Mouse (Mus musculus) lung, postnatal 14 days (tissue): Measurements from ENCODE around the gene Cisd1.

Experiments used
- DNase-seq: peaks from one replicate; pipeline ENCODE4 v3.0.0; 2021

Gene Cisd1

DNA sequence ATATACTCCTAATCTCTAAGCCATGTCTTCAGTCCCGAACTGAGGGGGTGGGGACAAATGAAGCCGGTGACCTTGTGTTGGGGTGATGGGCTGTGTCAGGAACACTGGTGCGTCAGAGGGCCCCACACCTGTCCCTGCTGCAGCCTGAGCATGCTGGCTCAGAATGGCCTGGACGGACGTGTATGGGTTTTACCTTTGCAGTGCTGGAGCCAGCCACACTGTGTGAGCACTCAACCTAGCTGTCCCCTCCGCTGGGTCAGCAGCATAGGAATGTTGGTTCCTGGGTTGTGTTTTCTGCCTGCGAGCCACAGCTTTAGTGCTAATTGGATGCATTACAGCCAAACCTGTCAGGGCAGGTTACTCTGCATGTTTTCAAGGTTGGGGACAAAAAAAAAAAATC lies 18.6 kb downstream of the Cisd1 start:
- DNase-seq = no peak

DNA sequence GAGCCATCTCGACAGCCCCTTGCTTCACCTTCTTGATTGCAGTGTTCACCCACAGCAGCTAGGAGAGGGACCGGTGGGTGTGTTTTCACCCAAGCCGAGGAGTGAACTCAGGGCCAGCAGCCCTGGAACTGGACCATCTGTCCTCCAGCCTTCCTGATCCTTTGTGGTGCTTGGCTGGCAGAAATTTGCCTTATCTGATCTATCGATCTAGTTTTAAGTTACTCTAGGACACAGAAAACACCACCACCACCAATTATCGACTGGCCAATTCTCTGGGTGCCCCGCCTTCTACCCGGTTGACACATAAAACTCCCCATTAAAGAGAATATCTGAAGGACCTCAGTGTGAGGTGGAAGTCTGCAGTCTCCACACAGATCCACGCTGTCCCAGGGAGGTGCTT lies 21.1 kb downstream of the Cisd1 start:
- DNase-seq = no peak

DNA sequence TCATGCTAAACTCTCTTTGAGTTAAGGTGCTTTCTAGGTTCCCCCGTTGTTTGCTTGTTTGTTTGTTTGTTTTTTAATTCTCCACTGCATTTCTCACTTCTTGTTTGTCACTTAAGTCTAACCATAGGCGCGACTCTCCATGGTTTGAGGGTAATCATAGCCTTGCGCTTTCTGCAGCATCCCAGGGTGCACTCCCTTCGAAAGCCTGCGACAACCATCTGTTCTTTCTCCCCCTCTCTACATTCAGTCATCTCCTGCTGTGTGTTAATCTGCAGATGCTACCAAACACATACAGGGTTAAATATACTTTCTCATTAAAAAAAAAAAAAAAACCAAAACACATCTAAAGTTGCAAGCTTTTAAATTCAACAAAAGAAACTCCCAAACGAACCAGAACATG lies 28.3 kb downstream of the Cisd1 start:
- DNase-seq = no peak

DNA sequence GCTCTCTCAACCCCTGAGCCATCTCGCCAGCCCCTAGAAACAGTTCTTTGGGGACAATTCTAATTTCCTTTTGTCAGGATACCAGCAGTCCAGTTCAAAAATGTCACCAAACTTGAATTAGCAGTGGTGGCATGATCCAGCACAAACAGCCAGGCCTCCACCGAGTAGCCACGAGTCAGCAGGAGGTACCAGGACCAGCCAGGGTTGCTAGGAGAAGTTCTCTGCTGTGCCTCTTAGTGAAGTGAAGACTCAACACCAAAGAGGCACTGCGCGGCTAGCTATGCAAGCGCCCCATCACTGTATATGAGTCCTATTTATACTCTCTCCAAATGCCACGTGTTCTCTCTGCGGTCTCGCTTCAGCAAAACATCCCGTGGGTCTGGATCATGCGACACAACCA lies 28.7 kb downstream of the Cisd1 start:
- no peak for DNase-seq

DNA sequence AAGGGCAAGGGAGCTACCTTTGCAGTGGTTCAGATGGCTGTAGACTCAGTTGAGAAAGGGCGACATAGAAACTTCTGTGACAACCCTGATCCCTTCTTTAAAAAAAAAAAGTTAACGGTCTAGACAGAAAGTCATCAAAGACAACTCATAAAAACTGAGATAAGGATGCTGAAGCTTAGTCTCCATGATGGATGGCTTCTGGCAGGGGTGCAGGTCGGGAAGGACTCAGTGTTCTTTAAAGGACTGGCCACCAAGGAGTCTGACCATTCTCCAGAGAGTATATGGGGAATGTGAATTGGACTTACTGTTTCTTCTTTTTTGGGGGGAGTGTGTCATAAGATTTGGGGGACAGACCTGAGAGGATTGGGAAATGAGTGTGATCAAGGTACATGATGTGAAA lies 30.2 kb downstream of the Cisd1 start:
- DNase-seq = no peak

DNA sequence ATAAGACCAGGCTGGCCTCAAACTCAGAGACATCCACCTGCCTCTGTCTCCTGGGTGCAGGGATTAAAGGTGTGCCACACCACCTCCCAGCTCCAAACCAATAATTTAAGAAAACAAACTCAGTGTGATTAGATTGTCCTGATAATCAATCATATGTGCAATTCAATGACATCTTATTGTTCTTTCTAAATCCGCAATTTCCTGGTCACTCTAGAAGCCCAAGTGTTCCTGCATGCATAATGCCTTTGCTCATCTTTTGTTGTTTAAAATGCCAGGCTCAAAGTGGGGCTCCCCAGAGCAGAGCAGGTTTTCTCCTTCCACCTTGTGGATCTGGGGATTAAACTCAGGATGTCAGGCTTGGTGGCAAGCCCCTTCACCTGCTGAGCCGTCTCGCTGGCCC lies 34.5 kb downstream of the Cisd1 start:
- DNase-seq = no peak

DNA sequence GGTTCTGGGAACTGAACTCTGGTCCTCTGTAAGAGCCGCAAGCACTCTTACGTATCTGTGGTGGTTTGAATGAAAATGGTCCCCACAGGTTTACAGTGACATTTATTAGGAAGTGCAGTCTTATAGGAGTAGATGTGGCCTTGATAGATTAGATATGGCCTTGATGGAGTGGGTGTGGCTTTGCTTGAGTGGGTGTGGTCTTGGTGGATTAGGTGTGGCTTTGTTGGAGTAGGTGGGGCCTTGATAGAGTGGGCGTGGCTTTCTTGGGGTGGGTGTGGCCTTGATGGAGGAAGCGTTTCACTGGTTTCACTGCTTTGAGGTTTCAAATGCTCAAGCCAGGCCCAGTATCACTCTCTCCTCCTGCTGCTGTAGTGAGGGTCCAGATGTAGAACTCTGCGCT lies 36.6 kb downstream of the Cisd1 start:
- DNase-seq = no peak

DNA sequence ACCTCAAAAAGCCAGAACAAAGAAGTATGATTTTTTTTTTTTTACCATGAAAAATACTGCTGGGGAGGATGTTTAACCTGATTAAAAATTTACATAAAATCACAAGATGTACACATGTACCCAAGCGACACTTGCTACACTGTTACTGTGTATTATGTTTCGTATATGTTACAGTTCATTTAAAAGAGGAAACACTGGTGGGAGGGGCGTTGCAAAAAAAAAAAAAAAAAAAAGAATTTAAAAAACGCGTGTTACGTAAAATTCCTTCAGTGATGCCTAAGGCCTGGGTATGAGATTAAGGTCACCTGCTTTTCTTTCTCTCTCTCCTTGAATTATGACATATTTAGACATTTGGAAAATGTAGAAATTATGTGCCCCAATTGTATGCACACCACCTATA lies 38.0 kb downstream of the Cisd1 start:
- DNase-seq = no peak

DNA sequence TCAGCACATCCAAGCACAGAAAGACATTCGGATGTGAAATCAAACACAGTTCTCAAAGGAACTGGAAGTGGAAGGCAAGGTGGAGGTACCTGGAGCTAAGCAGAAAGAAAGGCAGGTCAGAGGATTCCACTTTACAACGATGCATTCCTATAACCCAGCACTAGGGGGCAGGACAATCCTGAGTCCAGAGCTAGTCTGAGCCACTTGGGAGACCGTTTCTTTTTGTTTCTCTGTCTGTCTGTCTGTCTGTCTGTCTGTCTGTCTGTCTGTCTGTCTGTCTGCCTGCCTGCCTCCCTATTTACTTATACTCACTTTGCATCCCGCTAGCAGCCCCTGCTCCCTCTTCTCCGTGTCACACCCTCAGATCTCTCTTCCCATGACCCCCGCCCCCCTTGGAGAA lies 38.6 kb downstream of the Cisd1 start:
- peak; percentile 45 for DNase-seq

DNA sequence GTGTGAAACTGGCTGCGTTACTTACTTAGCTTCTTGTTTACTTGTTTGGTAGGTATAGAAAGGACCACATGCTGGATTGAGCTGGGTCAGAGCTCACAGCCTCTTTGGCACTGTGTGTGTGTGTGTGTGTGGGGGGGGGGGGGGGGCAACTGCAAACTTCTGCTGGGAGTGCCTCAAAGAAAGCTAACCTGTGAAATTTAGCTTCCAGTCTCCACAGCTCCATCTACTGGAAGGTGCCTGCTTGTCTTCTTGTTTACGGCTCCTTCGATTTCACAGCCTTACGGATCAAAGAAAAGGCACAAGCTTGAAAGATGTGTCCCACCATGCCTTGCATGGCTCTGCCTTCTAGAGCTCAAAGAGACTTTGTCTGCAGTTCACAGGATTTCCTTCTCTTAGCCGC lies 42.3 kb downstream of the Cisd1 start:
- DNase-seq = peak; percentile 16

DNA sequence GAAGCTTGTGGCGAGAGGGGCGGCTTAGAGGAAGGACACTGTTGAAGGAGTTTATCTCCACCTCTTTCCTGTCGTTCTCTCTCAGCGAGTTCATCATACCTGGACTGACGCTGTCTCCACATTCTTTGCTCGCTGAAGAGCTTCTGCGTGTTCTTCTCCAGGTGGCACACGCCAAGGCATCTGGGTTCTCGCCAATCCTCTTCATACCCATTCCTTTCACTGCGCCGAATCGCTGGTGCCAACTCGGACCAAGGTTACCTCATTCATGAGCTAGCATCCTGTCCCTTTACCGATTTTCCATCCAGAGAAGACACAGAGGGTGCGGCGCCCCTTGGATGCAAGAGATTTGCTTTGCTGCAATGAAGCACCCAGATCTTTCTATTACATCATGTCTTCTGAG lies 44.6 kb downstream of the Cisd1 start:
- DNase-seq = no peak

DNA sequence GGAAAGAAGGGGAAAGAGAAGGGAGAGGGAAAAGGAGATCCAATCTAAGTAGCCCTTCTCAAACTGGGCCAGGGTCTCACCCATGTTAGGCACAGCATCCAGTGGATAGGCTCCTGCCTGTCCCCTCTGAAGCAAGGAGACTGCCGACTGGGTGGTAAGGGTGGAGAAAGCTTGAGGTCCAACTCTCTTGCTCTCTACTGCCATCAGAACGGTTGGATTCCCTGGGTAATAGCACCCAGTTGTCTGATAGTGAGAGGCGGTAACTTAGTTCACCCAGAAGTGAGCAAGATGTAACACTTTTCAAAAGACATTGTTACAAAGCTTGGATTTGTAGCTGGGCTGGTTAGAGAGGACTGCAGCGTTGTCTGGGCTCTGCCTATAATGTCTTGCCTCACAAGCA lies 51.5 kb downstream of the Cisd1 start:
- no peak for DNase-seq

DNA sequence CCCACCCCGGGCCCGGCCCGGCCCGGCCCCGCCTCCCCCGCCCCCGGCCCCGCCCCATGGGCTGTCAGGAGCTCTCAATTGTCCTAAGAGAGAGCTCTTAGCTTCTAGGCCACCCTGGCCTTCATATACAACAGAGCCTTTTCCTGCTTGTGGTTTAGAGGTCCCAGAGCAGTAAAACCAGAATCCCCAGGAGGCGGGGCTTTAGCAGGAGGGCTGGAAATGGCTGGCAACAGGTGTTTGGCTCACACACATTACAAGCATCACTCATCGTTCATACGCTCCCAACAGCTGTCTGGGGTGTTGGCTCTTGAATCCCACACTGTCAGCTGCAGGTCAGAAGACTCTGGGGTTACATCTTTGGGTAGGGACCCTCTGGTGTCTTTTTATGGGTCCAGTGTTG lies 52.5 kb downstream of the Cisd1 start:
- DNase-seq = no peak

DNA sequence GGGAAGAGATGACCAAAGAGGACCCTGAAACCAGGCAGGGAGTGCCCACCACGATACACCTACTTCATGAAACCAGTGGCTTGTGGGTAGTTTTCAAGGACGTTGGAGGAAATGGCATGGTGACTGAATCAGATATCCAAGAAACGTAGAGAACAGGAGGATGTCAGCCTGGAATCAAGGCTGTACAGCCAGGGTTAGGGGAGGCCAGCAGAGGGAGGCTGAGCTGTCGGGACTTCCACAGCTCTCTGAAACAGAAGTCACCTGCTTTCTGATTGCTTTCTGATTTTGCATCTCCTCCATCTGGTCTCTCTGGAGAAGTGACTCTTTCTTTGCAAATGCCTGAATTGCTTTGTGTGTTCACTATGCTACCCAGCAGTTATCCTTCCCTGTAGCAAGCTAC lies 53.0 kb downstream of the Cisd1 start:
- DNase-seq = no peak

DNA sequence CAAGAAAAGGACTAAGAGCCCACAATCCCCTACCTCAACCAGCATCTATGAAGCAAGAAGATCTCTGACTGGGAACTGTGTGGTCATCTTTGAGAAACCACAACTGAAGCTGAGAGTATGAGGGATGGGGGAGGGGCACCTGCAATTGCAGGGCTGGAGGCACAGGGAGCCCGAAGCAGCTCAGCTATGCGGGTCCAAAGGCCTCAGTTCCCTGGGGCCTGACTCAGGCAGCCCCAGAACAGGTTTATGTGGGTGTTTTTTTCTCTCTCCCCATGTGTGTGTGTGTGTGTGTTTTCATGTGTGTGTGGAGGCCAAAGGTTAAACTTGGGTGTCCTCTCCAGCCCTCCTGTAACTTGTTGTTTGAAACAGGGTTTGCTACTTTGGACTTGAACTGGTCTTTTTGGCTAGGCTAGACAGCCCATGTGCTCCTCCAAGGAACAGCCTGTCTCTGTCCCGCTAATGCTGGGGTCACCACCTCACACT lies 53.5 kb downstream of the Cisd1 start:
- no peak for DNase-seq

DNA sequence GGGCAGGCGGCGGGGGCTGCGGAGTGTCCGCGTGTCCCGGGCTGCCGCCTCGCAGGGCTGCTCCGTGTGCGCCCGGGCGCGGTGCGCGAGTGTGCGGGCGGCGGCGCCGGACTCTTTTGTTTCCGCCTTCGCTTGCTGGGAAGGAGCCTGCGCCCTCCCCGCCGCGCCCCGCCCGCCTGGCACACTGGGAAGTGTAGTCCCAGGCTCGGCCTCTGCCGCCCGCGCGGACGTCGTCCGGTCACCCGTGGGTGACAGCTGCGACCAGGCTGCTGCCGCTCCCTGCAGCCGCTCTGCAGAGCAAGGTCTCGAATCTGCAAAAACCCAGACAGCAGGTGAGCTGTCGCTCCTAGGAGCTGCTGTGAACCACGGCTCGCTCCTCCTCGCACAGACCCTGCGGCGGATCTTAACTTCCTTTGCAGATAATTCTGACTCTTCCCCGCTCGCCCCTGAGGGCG lies 59.6 kb downstream of the Cisd1 start, which contains the start of gene Ube2d1:
Ube2d1 (minus strand) TSS at position 137 of the 455 bp plus-strand sequence.
- DNase-seq = peak; percentile 88

DNA sequence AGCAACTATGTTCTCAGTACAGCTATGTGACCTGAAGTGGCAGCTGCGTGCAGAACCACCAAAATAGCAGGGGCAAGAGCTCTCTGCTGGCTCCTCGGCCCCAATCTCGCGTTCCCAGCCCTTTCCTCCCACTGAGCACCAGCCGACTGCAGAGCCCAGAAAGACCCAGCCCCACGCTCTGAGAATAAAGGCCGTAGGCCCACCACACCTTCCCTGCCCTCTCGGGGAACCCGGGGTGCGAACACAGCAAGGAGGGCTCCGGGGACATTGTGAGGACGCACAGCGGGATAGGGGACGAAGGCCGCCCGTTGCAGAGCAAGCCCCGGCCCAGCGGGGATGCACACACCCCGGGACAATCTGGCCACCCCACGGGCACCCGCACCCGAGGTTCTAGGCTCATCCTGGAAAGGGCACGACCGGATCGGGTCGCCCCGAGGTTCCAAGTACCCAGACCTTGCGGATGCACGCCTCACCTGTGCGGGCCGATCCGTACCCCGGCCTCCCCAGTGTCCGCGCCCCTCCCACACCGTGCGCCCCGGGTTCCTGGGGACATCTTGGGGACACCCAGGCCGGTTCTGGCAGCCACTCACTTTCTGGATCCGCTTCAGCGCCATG lies 60.1 kb downstream of the Cisd1 start:
- DNase-seq = peak; percentile 7

DNA sequence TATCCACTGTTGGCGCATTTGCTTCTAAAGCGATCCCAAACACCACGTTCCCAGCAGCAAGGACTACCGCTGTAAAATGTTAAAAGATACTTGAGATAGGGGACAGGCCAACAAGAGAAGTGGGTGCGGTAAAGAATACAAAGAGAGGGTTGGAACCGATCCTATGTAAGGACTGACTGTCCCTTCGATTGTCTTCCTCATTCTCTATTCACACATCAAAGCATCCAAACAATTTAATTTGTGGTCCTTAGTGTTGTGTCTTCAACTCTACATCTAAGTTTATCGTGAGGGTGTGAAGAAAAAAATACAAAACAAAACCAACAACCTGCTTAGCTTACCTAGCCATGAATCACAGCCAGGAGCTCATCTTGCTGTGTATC lies 60.6 kb downstream of the Cisd1 start:
- DNase-seq = no peak
